23 mouse cellular contexts compared by ENCODE assay signal in the genomic region with DNA sequence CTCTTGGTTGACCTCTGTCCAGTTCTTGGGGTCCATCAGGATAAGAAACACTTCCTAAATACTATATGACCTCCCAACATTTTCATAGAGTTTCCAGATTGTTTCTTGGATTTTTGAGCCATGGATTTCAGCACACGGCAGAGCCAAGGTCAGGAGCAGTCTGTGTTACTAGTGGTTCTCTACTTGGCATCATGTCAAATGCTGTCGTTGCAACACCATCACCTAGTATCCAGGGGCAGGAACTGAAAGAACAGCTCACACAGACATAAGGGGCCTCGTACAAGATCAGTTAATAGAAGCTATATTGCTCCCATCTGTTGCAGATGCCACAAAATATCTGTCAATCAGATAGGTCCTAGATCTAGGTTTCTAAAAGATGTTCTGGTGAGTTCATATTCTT.
DNase-seq lines count a peak whose midpoint lies in the region; ATAC-seq and TF ChIP-seq lines count a peak whose summit lies in the region.
"Had no signal": no experiment of that assay in that cellular context is flagged by ENCODE, and none has a peak within 500 bp of the region (broad histone marks: within the 10 kb centered on the region; RNA-seq: fewer than 3 reads in every experiment).

No protein-coding gene starts in this region.

- 0 out of 2 replicates have a peak, but pooled peaks have one; percentile 38 for ATAC-seq in forebrain, embryonic 11.5 days (replicated peaks; ENCODE audit: low FRiP score)
- ATAC-seq in liver, embryonic 12.5 days, result no peak
- ATAC-seq in limb, embryonic 13.5 days (ENCODE audit: low FRiP score, low read depth), result no peak
- ATAC-seq: intestine, postnatal 0 days had no signal

- no peak for TF ChIP-seq CTCF in liver, adult 2 months (IDR thresholded peaks at IDR 0.05; ENCODE audit: low read depth, low read length)
- no peak for TF ChIP-seq CTCF in thymus, adult 2 months (IDR thresholded peaks at IDR 0.05; ENCODE audit: borderline replicate concordance, control insufficient read depth, extremely low read depth, insufficient read depth, low read length, poor library complexity)

- TF ChIP-seq POLR2A in liver, adult 2 months (IDR thresholded peaks at IDR 0.05; ENCODE audit: extremely low read depth, insufficient read depth, low read length), result no peak
- no peak for TF ChIP-seq POLR2A in thymus, adult 2 months (IDR thresholded peaks at IDR 0.05; ENCODE audit: control insufficient read depth, extremely low read depth, insufficient read depth, low read length, poor library complexity)

- H3K27me3 ChIP-seq in forebrain, embryonic 11.5 days (ENCODE audit: control insufficient read depth, insufficient read depth, low read length), result no peaks in the 10 kb centered on the region
- H3K27me3 ChIP-seq in forebrain, embryonic 10.5 days (ENCODE audit: poor library complexity, severe bottlenecking), result no peaks in the 10 kb centered on the region
- H3K27me3 ChIP-seq in liver, adult 2 months (ENCODE audit: control insufficient read depth, insufficient read depth, low read length), result no peaks in the 10 kb centered on the region
- no peaks in the 10 kb centered on the region for H3K27me3 ChIP-seq in liver, embryonic 12.5 days (replicated peaks)
- no peaks in the 10 kb centered on the region for H3K27me3 ChIP-seq in limb, embryonic 13.5 days
- H3K27me3 ChIP-seq in thymus, adult 2 months (ENCODE audit: control insufficient read depth, insufficient read depth, low read length), result no peaks in the 10 kb centered on the region
- H3K27me3 ChIP-seq: hindbrain, embryonic 15.5 days had no signal

- 56% methylated on average over 3 of the region's 3 CpGs for WGBS in forebrain, embryonic 11.5 days
- 72% methylated on average over 3 of the region's 3 CpGs for WGBS in forebrain, embryonic 10.5 days
- 15% methylated on average over 3 of the region's 3 CpGs for WGBS in liver, adult 2 months
- WGBS in liver, embryonic 12.5 days (ENCODE audit: insufficient replicate concordance), result 52% methylated on average over 3 of the region's 3 CpGs
- WGBS in limb, embryonic 13.5 days, result 9% methylated on average over 3 of the region's 3 CpGs
- WGBS in thymus, adult 2 months, result 73% methylated on average over 3 of the region's 3 CpGs

- no peaks in the 10 kb centered on the region for H3K36me3 ChIP-seq in forebrain, embryonic 11.5 days (ENCODE audit: control insufficient read depth, insufficient read depth, low read length)
- no peaks in the 10 kb centered on the region for H3K36me3 ChIP-seq in forebrain, embryonic 10.5 days (replicated peaks)
- no peaks in the 10 kb centered on the region for H3K36me3 ChIP-seq in liver, adult 2 months (ENCODE audit: control insufficient read depth, insufficient read depth, low read length)
- no peaks in the 10 kb centered on the region for H3K36me3 ChIP-seq in liver, embryonic 12.5 days
- no peaks in the 10 kb centered on the region for H3K36me3 ChIP-seq in limb, embryonic 13.5 days
- H3K36me3 ChIP-seq in thymus, adult 2 months (ENCODE audit: control insufficient read depth, insufficient read depth, low read length), result no peaks in the 10 kb centered on the region
- H3K36me3 ChIP-seq: hindbrain, embryonic 15.5 days; liver, embryonic 13.5 days; midbrain, embryonic 10.5 days had no signal

- peaks cover 5% of the 10 kb centered on the region; the same call in 1 of the 2 replicates for H3K4me1 ChIP-seq in forebrain, embryonic 11.5 days (replicated peaks; ENCODE audit: control insufficient read depth, insufficient read depth, low read length)
- peaks cover 26% of the 10 kb centered on the region for H3K4me1 ChIP-seq in forebrain, embryonic 10.5 days
- H3K4me1 ChIP-seq in liver, adult 2 months (ENCODE audit: control insufficient read depth, insufficient read depth, low read length), result no peaks in the 10 kb centered on the region
- H3K4me1 ChIP-seq in liver, embryonic 12.5 days, result no peaks in the 10 kb centered on the region
- H3K4me1 ChIP-seq in limb, embryonic 13.5 days, result peaks cover 39% of the 10 kb centered on the region
- H3K4me1 ChIP-seq in thymus, adult 2 months (replicated peaks; ENCODE audit: control insufficient read depth, insufficient read depth, low read length), result no peaks in the 10 kb centered on the region
- H3K4me1 ChIP-seq: hindbrain, embryonic 15.5 days; liver, embryonic 13.5 days had no signal

- no peak overlapping the region for H3K9ac ChIP-seq in forebrain, embryonic 11.5 days (ENCODE audit: low read length)
- no peak overlapping the region for H3K9ac ChIP-seq in liver, adult 2 months (ENCODE audit: low read depth, low read length)
- no peak overlapping the region for H3K9ac ChIP-seq in liver, embryonic 12.5 days
- H3K9ac ChIP-seq in limb, embryonic 13.5 days, result no peak overlapping the region
- H3K9ac ChIP-seq: hindbrain, embryonic 15.5 days; liver, embryonic 13.5 days had no signal

- no peaks in the 10 kb centered on the region for H3K79me2 ChIP-seq in liver, adult 2 months (ENCODE audit: control insufficient read depth, insufficient read depth, low read length)

- H3K4me3 ChIP-seq in forebrain, embryonic 11.5 days (ENCODE audit: low read depth, low read length), result no peak overlapping the region
- H3K4me3 ChIP-seq in forebrain, embryonic 10.5 days, result no peak overlapping the region
- H3K4me3 ChIP-seq in liver, adult 2 months (ENCODE audit: insufficient read depth, low read depth, low read length), result no peak overlapping the region
- H3K4me3 ChIP-seq in liver, embryonic 12.5 days, result no peak overlapping the region
- H3K4me3 ChIP-seq in limb, embryonic 13.5 days, result no peak overlapping the region
- no peak overlapping the region for H3K4me3 ChIP-seq in thymus, adult 2 months (ENCODE audit: control insufficient read depth, insufficient read depth, low read length)
- H3K4me3 ChIP-seq: hindbrain, embryonic 15.5 days; liver, embryonic 13.5 days; midbrain, embryonic 10.5 days had no signal

- no peak for DNase-seq in forebrain, embryonic 11.5 days (ENCODE audit: low spot score)
- no peak for DNase-seq in forebrain, embryonic 10.5 days (ENCODE audit: extremely low spot score, low spot score)
- peak; percentile 92 for DNase-seq in liver, adult 2 months (ENCODE audit: extremely low read depth, low read depth, low spot score)
- DNase-seq in adrenal gland, adult 2 months, result peak; percentile 61
- no peak for DNase-seq in spleen, adult 18-20 months
- no peak for DNase-seq in thymus, adult 2 months
- DNase-seq: cerebellum, adult 11 months; cerebellum, postnatal 25 days; gastrocnemius, postnatal 25 days; heart, postnatal 36 days; kidney, postnatal 10 days; layer of hippocampus, adult 9-11 months; liver, embryonic 13.5 days; lung, postnatal 4 days; right cerebral cortex, postnatal 14 days; thymus, postnatal 4 days had no signal

- no peak overlapping the region for H3K4me2 ChIP-seq in forebrain, embryonic 11.5 days (ENCODE audit: low read depth, low read length, severe bottlenecking)
- H3K4me2 ChIP-seq in liver, embryonic 12.5 days, result no peak overlapping the region
- 0 out of 2 replicates have a peak overlapping the region, but pooled peaks have one; percentile 3 for H3K4me2 ChIP-seq in limb, embryonic 13.5 days (replicated peaks)
- H3K4me2 ChIP-seq: heart, embryonic 11.5 days; hindbrain, embryonic 15.5 days; liver, embryonic 13.5 days had no signal

- no peak overlapping the region for H3K27ac ChIP-seq in forebrain, embryonic 11.5 days (ENCODE audit: low read depth, low read length)
- no peak overlapping the region for H3K27ac ChIP-seq in forebrain, embryonic 10.5 days
- no peak overlapping the region for H3K27ac ChIP-seq in liver, adult 2 months (replicated peaks; ENCODE audit: insufficient read depth, low read depth, low read length)
- no peak overlapping the region for H3K27ac ChIP-seq in liver, embryonic 12.5 days
- H3K27ac ChIP-seq in limb, embryonic 13.5 days, result no peak overlapping the region
- no peak overlapping the region for H3K27ac ChIP-seq in thymus, adult 2 months (ENCODE audit: control insufficient read depth, insufficient read depth, low read length)
- H3K27ac ChIP-seq: hindbrain, embryonic 15.5 days; liver, embryonic 13.5 days; midbrain, embryonic 10.5 days; stomach, postnatal 0 days had no signal

- no peaks in the 10 kb centered on the region for H3K9me3 ChIP-seq in forebrain, embryonic 11.5 days (ENCODE audit: control insufficient read depth, low read length)
- H3K9me3 ChIP-seq in forebrain, embryonic 10.5 days, result no peaks in the 10 kb centered on the region
- no peaks in the 10 kb centered on the region for H3K9me3 ChIP-seq in liver, embryonic 12.5 days (replicated peaks)
- H3K9me3 ChIP-seq in limb, embryonic 13.5 days, result no peaks in the 10 kb centered on the region
- H3K9me3 ChIP-seq: hindbrain, embryonic 15.5 days; liver, embryonic 13.5 days; midbrain, embryonic 10.5 days had no signal

Comparison
In these comparisons a context has a peak if more than half of its experiments do, and no peak if none do; other contexts are left out.
1. DNase-seq: peak in liver, adult 2 months (single experiment) and adrenal gland, adult 2 months (single experiment); none in forebrain, embryonic 11.5 days (single experiment), forebrain, embryonic 10.5 days (single experiment), spleen, adult 18-20 months (0 of 2) and thymus, adult 2 months (single experiment).